Mouse (Mus musculus) C2C12 (cell line): ENCODE data around the gene Tmtc1. TPM values are rescaled to one million over a fixed set of nuclear protein-coding genes. Genes with fewer than 3 reads are reported as not detected.

Experiments
- H3K27me3 ChIP-seq: one replicate; pipeline ENCODE4 v1.6.1; 2011; ENCODE audit not compliant: control insufficient read depth, insufficient read depth, insufficient read length
- H3K36me3 ChIP-seq: one replicate; pipeline ENCODE4 v1.6.1; 2011; ENCODE audit not compliant: control insufficient read depth, insufficient read depth
- H3K4me3 ChIP-seq: one replicate; pipeline ENCODE4 v1.5.1; 2011; ENCODE audit warnings: mild to moderate bottlenecking, control low read depth; ENCODE audit not compliant: poor library complexity, insufficient read depth, severe bottlenecking
- H3K79me2 ChIP-seq: one replicate; pipeline ENCODE4 v1.6.1; 2011; ENCODE audit not compliant: control insufficient read depth, insufficient read depth
- H3K79me3 ChIP-seq: one replicate; pipeline ENCODE4 v1.6.1; 2011; ENCODE audit warnings: low read depth, control low read depth
- H3ac ChIP-seq: one replicate; pipeline ENCODE3; 2011; ENCODE audit warnings: low read depth; ENCODE audit not compliant: control insufficient read depth, insufficient read length
- CEBPB ChIP-seq: IDR thresholded peaks from one replicate; pipeline ENCODE4 v1.6.1; 2011; ENCODE audit warnings: low read depth, mild to moderate bottlenecking, control low read depth, moderate library complexity
- CTCF ChIP-seq: IDR thresholded peaks from one replicate; pipeline ENCODE4 v1.5.1; 2011; ENCODE audit not compliant: control insufficient read depth, insufficient read depth, insufficient read length
- FOSL1 ChIP-seq: IDR thresholded peaks from one replicate; pipeline ENCODE4 v1.8.0; 2011; ENCODE audit warnings: mild to moderate bottlenecking, low read length; ENCODE audit not compliant: poor library complexity, insufficient read depth, severe bottlenecking
- MAX ChIP-seq: IDR thresholded peaks from one replicate; pipeline ENCODE4 v1.6.1; 2011; ENCODE audit warnings: mild to moderate bottlenecking, control low read depth
- MYOD1 ChIP-seq: IDR thresholded peaks from one replicate; pipeline ENCODE4 v1.6.1; 2011; ENCODE audit warnings: low read depth; ENCODE audit not compliant: control insufficient read depth, insufficient read length
- MYOG ChIP-seq: IDR thresholded peaks from one replicate; pipeline ENCODE4 v1.6.1; 2011; ENCODE audit not compliant: control insufficient read depth, insufficient read length; ENCODE audit errors: extremely low read depth
- USF1 ChIP-seq: IDR thresholded peaks from one replicate; pipeline ENCODE4 v1.6.1; 2011; ENCODE audit warnings: low read depth, mild to moderate bottlenecking, control low read depth, moderate library complexity
- polyA plus RNA-seq: library from polyadenylated mRNA; unstranded; fragments of >200 nt; fragmentation: generic; extraction: Trizol; gene quantifications from one replicate; pipeline ENCODE4 v1.2.1, GENCODE M21; 2012; ENCODE audit warnings: missing spikeins

Gene Tmtc1
- polyA plus RNA-seq, 1 experiment = not detected

DNA sequence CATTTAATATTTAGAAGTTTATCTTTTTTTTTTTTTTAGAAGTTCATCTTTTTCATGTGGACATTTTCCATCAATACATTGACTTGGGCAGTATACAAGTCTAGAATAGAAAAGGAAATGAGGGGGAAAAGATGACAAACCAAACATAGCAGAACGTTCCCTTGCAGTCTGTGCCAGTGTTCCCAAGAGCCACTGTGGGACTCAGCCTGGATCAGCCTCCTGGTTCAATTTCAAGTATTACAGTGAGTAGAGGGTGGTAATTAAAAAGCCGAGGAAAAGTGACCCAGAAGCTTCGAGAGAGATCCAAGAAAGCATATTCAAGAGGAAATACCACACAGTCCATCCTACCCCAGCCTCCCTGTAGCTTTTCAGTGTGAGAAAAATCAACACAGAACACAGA, 40.4 kb downstream of the Tmtc1 start:
- Histone ChIP-seq H3K4me3 (no peak overlapping the region), H3K27me3 (no peaks in the 10 kb centered on the region)

DNA sequence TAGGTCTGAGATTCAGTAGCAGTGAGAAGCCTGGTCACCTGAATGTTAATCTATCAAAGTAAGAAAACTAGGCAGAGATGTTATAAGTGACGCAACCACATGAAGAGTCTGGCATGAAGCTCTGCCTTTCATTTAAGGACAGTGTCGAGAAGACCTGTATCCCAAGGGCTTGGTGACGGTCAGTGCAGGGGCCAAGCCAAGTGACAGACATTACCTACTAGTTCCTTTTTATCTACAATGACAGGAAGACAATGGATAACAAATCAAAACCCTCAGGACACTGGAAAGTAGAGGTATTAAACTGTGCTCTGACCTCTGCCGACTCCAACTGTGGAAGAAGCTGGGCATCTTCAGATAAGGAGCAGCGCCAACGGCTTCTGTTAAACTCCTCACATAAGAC, 43.2 kb downstream of the Tmtc1 start:
- Histone ChIP-seq H3K36me3 (no peaks in the 10 kb centered on the region), H3K79me3 (no peaks in the 10 kb centered on the region), H3K27me3 (no peaks in the 10 kb centered on the region), H3K4me3 (no peak overlapping the region), H3ac (no peak overlapping the region), H3K79me2 (no peaks in the 10 kb centered on the region)
- TF ChIP-seq FOSL1 = no peak
- no peak for TF ChIP-seq CTCF
- no peak for TF ChIP-seq MYOD1
- TF ChIP-seq CEBPB = no peak
- TF ChIP-seq MYOG = no peak
- no peak for TF ChIP-seq MAX
- no peak for TF ChIP-seq USF1

More for the DNA sequence above, 40.4 kb downstream of the Tmtc1 start:
- TF ChIP-seq MAX (no peak), CTCF (no peak), CEBPB (no peak), FOSL1 (no peak), MYOG (no peak), MYOD1 (no peak), USF1 (no peak)
- no peaks in the 10 kb centered on the region for H3K36me3 ChIP-seq
- H3ac ChIP-seq = no peak overlapping the region
- no peaks in the 10 kb centered on the region for H3K79me2 ChIP-seq
- H3K79me3 ChIP-seq = no peaks in the 10 kb centered on the region

- H3ac ChIP-seq = no peak overlapping the region
Observed at GRCm38 (mm10) chr6:148399541-148399940, 44.6 kb downstream of the Tmtc1 start.

GRCm38 (mm10) chr6:148398888-148399287, 45.3 kb downstream of the Tmtc1 start:
- H3ac ChIP-seq = no peak overlapping the region
- no peak overlapping the region for H3K4me3 ChIP-seq
- TF ChIP-seq FOSL1 = no peak
- TF ChIP-seq CTCF = no peak
- no peak for TF ChIP-seq MAX
- no peak for TF ChIP-seq USF1
- no peak for TF ChIP-seq MYOD1
- TF ChIP-seq CEBPB = no peak
- TF ChIP-seq MYOG = no peak
- no peaks in the 10 kb centered on the region for H3K27me3 ChIP-seq
- H3K79me2 ChIP-seq = no peaks in the 10 kb centered on the region
- H3K36me3 ChIP-seq = no peaks in the 10 kb centered on the region
- H3K79me3 ChIP-seq = no peaks in the 10 kb centered on the region

More at GRCm38 (mm10) chr6:148399541-148399940, 44.6 kb downstream of the Tmtc1 start:
- H3K79me3 ChIP-seq = no peaks in the 10 kb centered on the region
- no peaks in the 10 kb centered on the region for H3K27me3 ChIP-seq
- no peaks in the 10 kb centered on the region for H3K36me3 ChIP-seq
- no peaks in the 10 kb centered on the region for H3K79me2 ChIP-seq
- no peak overlapping the region for H3K4me3 ChIP-seq
- TF ChIP-seq CTCF = no peak

DNA sequence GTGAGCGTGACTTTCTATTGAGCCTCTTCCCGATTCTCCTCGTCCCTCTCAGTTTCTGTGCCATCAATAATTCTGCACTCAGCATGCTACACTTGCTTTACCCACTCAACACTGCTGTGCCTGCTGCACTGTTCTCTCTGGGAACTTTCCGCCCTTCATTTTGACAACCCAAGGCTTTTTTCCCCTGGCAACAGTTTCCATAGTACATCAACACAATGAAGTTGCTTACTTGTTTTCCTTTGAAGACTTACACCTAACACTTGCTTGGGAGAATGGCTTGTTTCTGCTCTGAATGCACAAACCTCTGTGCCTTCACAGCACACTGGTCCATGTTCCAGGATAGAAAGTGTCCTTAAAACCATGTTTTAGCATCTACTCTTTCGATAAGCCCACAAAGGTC, 46.9 kb downstream of the Tmtc1 start:
- Histone ChIP-seq H3K27me3 (no peaks in the 10 kb centered on the region), H3K4me3 (no peak overlapping the region), H3K36me3 (no peaks in the 10 kb centered on the region), H3K79me3 (no peaks in the 10 kb centered on the region), H3ac (no peak overlapping the region), H3K79me2 (no peaks in the 10 kb centered on the region)
- TF ChIP-seq MAX (no peak), MYOG (no peak), USF1 (no peak), MYOD1 (no peak), FOSL1 (no peak), CEBPB (no peak), CTCF (no peak)

DNA sequence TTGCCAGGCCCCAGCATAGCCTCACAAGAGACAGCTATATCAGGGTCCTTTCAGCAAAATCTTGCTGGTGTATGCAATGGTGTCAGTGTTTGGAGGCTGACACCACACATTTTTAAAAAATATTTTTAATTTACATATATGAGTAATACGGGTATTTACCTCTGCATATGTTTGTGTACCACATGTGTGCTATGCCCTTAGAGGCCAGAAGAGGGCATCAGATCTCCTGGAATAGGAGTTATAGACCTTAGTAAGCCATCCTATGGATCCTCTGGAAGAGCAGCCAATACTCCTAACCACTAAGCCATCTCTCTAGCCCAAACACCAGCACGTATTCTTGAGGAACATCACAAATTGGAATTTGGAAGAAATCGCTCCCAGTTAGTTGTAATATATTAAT, 48.9 kb downstream of the Tmtc1 start:
- Histone ChIP-seq H3K79me2 (no peaks in the 10 kb centered on the region), H3K27me3 (no peaks in the 10 kb centered on the region), H3K79me3 (no peaks in the 10 kb centered on the region), H3K36me3 (no peaks in the 10 kb centered on the region), H3K4me3 (no peak overlapping the region), H3ac (no peak overlapping the region)
- TF ChIP-seq MAX = no peak
- TF ChIP-seq CTCF = no peak
- no peak for TF ChIP-seq USF1
